Mouse (Mus musculus) kidney, adult 2 months (tissue): ENCODE results near the gene Rdh5.
A peak's percentile ranks its signal among the peaks of the same experiment; 100 is the strongest.

Experiments used
- CTCF ChIP-seq: fragments of 200-500 bp; conservative IDR thresholded peaks from 2 replicates; pipeline ENCODE4 v1.5.1; 2011; ENCODE audit warnings: low read depth, mild to moderate bottlenecking, control low read depth, low read length, moderate library complexity, mixed read lengths; ENCODE audit not compliant: insufficient read depth, insufficient read length
- POLR2A ChIP-seq: fragments of 200-500 bp; IDR thresholded peaks from one replicate; pipeline ENCODE4 v1.6.1; 2011; ENCODE audit warnings: low read depth, low read length, control low read depth

DNA sequence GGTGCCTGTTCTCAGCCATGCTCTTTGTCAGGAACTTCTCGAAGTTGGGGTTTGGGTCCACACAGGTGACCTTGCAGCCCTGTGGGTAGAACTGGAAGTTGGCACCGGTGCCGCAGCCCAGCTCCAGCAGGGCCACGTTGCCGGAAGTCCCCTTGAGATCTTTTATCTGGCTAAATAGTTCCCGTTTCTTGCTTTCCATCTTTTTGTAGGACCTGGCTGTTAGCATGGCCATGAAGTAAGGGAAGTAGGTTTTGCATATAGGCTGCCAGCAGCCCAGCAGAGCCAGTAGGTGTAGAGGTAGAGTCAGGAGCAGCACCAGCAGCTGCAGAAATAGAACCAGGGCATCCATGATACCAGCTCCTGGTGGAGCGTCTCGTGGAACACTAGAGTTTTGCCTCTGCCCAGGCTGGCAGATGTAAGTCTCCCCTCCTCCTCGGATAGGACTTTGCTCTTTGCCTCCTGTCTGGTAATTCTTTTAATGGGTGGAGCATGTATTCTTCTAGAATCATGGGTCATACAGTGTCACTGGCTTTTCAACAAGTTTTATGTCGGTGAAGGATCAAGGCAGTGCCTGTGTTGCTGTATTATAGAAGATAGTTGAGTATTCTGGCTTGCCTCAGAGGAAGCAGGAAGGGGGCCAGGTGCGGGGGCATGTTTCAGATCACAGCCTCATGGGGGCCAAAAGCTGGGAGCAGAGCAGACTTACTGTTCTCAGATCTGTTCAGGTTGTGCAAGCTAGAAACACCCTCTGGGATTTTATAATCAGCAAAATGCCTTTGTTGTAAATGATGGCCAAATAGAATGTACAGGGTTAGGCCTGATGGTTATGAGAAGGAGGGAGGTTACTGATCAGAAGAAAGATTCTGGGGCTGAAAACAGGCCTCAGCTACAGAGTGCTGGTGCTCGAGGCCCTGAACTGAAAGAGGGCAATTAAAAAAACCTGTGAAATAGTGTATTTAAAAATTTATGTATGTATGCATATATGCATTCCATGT lies 38.2 kb upstream of the Rdh5 start, which contains the start of gene Mettl7b:
- TF ChIP-seq CTCF: no peak
- peak; percentile 52 for TF ChIP-seq POLR2A
